Mouse (Mus musculus) thymus, adult 2 months (tissue): ENCODE results near the gene Gm47841. TPM values are rescaled to one million over a fixed set of nuclear protein-coding genes. Genes with fewer than 3 reads are reported as not detected.

Experiments used
- DNase-seq: peaks from one replicate; pipeline ENCODE4 v3.0.0; 2021
- H3K27ac ChIP-seq: fragments of 200-500 bp; 2 replicates; pipeline ENCODE4 v1.5.1; 2012; ENCODE audit warnings: low read length, control low read depth; ENCODE audit not compliant: control insufficient read depth, insufficient read depth
- H3K27me3 ChIP-seq: fragments of 200-500 bp; 2 replicates; pipeline ENCODE4 v1.6.1; 2012; ENCODE audit warnings: mild to moderate bottlenecking, low read length, moderate library complexity, mixed read lengths; ENCODE audit not compliant: control insufficient read depth, insufficient read depth
- H3K36me3 ChIP-seq: fragments of 200-500 bp; 2 replicates; pipeline ENCODE4 v1.6.1; 2012; ENCODE audit warnings: mild to moderate bottlenecking, low read length, moderate library complexity; ENCODE audit not compliant: control insufficient read depth, insufficient read depth
- H3K4me1 ChIP-seq: fragments of 200-500 bp; replicated peaks from 2 replicates; pipeline ENCODE4 v1.6.1; 2012; ENCODE audit warnings: low read length; ENCODE audit not compliant: control insufficient read depth, insufficient read depth
- H3K4me3 ChIP-seq: fragments of 200-500 bp; 2 replicates; pipeline ENCODE4 v1.5.1; 2012; ENCODE audit warnings: mild to moderate bottlenecking, low read length, control low read depth, moderate library complexity; ENCODE audit not compliant: control insufficient read depth, insufficient read depth
- CTCF ChIP-seq: fragments of 200-500 bp; IDR thresholded peaks from 2 replicates; pipeline ENCODE4 v1.5.1; 2012; ENCODE audit warnings: mild to moderate bottlenecking, control low read depth, low read length, moderate library complexity, borderline replicate concordance; ENCODE audit not compliant: control insufficient read depth, poor library complexity, insufficient read depth; ENCODE audit errors: extremely low read depth
- POLR2A ChIP-seq: fragments of 200-500 bp; IDR thresholded peaks from 2 replicates; pipeline ENCODE4 v1.6.1; 2012; ENCODE audit warnings: mild to moderate bottlenecking, low read length, control low read depth, moderate library complexity; ENCODE audit not compliant: control insufficient read depth, poor library complexity, insufficient read depth; ENCODE audit errors: extremely low read depth
- WGBS: fragments of 180-500 bp; shearing (Covaris S2); methylation state at CpG from one replicate; pipeline ENCODE4 v1.1.7; 2018; 5-methylcytosine and 5-hydroxymethylcytosine counted together
- polyA plus RNA-seq: library from polyadenylated mRNA; depleted of rRNA; stranded (reverse); fragments of >200 nt; gene quantifications from 2 replicates; pipeline ENCODE4 v1.2.3, GENCODE M21; 2012

Gm47841 gene
- polyA plus RNA-seq, 1 experiment: not detected

- Histone ChIP-seq H3K27me3 (peaks cover 10% of the 10 kb centered on the region; the same call in 1 of the 2 replicates), H3K4me1 (no peaks in the 10 kb centered on the region)
- WGBS: 81% methylated on average over 10 of the region's 10 CpGs
These were observed 7.3 kb upstream of the Gm47841 start for GRCm38 (mm10) chr15:101054541-101054940.

DNA sequence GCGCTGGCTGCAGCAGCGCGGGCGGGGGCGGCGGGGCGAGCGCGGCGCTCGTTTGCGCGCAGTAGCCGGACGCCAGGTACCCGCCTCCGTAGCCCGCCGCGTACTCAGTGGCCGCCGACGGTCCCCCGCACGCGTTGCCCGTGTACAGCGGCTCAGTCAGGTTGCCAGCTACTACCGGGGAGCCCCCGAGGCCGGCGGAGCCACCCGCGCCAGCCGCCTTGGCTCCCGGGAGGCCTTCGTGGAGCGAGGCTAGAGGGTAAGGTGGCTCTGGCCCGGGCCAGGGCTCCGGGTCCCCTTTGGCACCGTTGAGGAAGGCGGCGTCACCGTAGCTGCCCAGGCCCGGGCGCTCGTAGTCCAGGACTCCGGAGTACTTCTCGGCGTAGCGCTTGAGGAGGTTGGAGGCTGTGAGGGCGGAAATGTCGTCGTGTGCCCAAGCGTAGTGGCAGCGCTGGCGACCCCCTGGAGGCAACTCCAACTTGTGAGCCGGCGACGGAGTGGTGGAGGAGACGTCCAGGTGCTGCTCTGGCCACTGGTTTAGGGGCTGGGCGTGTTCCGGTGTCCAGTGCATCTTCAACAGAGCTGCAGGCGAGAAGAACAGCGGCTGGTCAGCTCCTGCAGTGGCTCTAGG, 6.7 kb upstream of the Gm47841 start:
- Histone ChIP-seq H3K27me3 (peaks cover 10% of the 10 kb centered on the region; the same call in 1 of the 2 replicates), H3K4me3 (no peak overlapping the region)
- WGBS: 27% methylated on average over 65 of the region's 65 CpGs

More at GRCm38 (mm10) chr15:101054541-101054940, 7.3 kb upstream of the Gm47841 start:
- Histone ChIP-seq H3K4me3 (no peak overlapping the region), H3K27ac (no peak overlapping the region), H3K36me3 (no peaks in the 10 kb centered on the region)
- TF ChIP-seq CTCF (no peak), POLR2A (no peak)
- no peak for DNase-seq

GRCm38 (mm10) chr15:101052560-101053501, 5.6 kb upstream of the Gm47841 start:
- Histone ChIP-seq H3K4me1 (no peaks in the 10 kb centered on the region), H3K27ac (no peak overlapping the region), H3K27me3 (peaks cover 10% of the 10 kb centered on the region; the same call in 1 of the 2 replicates), H3K4me3 (no peak overlapping the region), H3K36me3 (no peaks in the 10 kb centered on the region)
- no peak for DNase-seq
- WGBS: 50% methylated on average over 120 of the region's 120 CpGs
- no peak for TF ChIP-seq POLR2A
- no peak for TF ChIP-seq CTCF

More for the DNA sequence above, 6.7 kb upstream of the Gm47841 start:
- DNase-seq: no peak
- TF ChIP-seq CTCF (no peak), POLR2A (no peak)
- Histone ChIP-seq H3K4me1 (no peaks in the 10 kb centered on the region), H3K36me3 (no peaks in the 10 kb centered on the region), H3K27ac (no peak overlapping the region)

- Histone ChIP-seq H3K4me1 (no peaks in the 10 kb centered on the region), H3K27ac (no peak overlapping the region), H3K36me3 (no peaks in the 10 kb centered on the region), H3K27me3 (peaks cover 18% of the 10 kb centered on the region; the same call in 1 of the 2 replicates), H3K4me3 (no peak overlapping the region)
- DNase-seq: no peak
- no peak for TF ChIP-seq POLR2A
- no peak for TF ChIP-seq CTCF
- WGBS: 64% methylated on average over 10 of the region's 10 CpGs
These were observed 4.7 kb upstream of the Gm47841 start for GRCm38 (mm10) chr15:101051869-101052268.

- Histone ChIP-seq H3K27me3 (peaks cover 29% of the 10 kb centered on the region; the same call in 1 of the 2 replicates), H3K4me1 (no peaks in the 10 kb centered on the region), H3K36me3 (no peaks in the 10 kb centered on the region), H3K4me3 (no peak overlapping the region), H3K27ac (no peak overlapping the region)
- no peak for DNase-seq
- 75% methylated on average over 5 of the region's 5 CpGs for WGBS
- TF ChIP-seq POLR2A: no peak
These were observed 1.2 kb upstream of the Gm47841 start for GRCm38 (mm10) chr15:101048338-101048896.

GRCm38 (mm10) chr15:101046527-101047193, 537 bp downstream of the Gm47841 start:
- WGBS: 3% methylated on average over 77 of the region's 77 CpGs
- no peak for DNase-seq
- peaks cover 19% of the 10 kb centered on the region; the same call in 1 of the 2 replicates for H3K27me3 ChIP-seq
- no peak overlapping the region for H3K4me3 ChIP-seq
- TF ChIP-seq CTCF: no peak
- no peak overlapping the region for H3K27ac ChIP-seq
- no peaks in the 10 kb centered on the region for H3K4me1 ChIP-seq
- no peaks in the 10 kb centered on the region for H3K36me3 ChIP-seq
